Mouse (Mus musculus) neural tube, embryonic 13.5 days (tissue): ENCODE data around the gene Hdac5. TPM values are rescaled to one million over a fixed set of nuclear protein-coding genes. Genes with fewer than 3 reads are reported as not detected.
A peak's percentile ranks its signal among the peaks of the same experiment; 100 is the strongest.

Source experiments
- ATAC-seq: fragments of 200-750 bp; cut with Nextera tagmentation; 2 replicates; pipeline ENCODE4 v1.8.0; 2017; ENCODE audit warnings: low read depth, mild to moderate bottlenecking, moderate TSS enrichment, moderate library complexity
- H3K27ac ChIP-seq: fragments of 300-500 bp; sonication (generic); replicated peaks from 2 replicates; pipeline ENCODE4 v1.5.1; 2015; ENCODE audit warnings: moderate library complexity, mild to moderate bottlenecking, inconsistent platforms
- H3K27me3 ChIP-seq: fragments of 300-500 bp; sonication (generic); 2 replicates; pipeline ENCODE4 v1.6.1; 2015; ENCODE audit warnings: mild to moderate bottlenecking, inconsistent platforms
- H3K36me3 ChIP-seq: fragments of 300-500 bp; sonication (generic); 2 replicates; pipeline ENCODE4 v1.6.1; 2015; ENCODE audit warnings: mild to moderate bottlenecking, inconsistent platforms
- H3K4me1 ChIP-seq: fragments of 300-500 bp; sonication (generic); replicated peaks from 2 replicates; pipeline ENCODE4 v1.6.1; 2015; ENCODE audit warnings: inconsistent platforms
- H3K4me2 ChIP-seq: fragments of 300-500 bp; sonication (generic); 2 replicates; pipeline ENCODE4 v1.6.1; 2015; ENCODE audit warnings: inconsistent platforms, mild to moderate bottlenecking, moderate library complexity
- H3K4me3 ChIP-seq: fragments of 300-500 bp; sonication (generic); 2 replicates; pipeline ENCODE4 v1.5.1; 2015; ENCODE audit warnings: mild to moderate bottlenecking, inconsistent platforms
- H3K9ac ChIP-seq: fragments of 300-500 bp; sonication (generic); 2 replicates; pipeline ENCODE4 v1.6.1; 2015; ENCODE audit warnings: moderate library complexity, mild to moderate bottlenecking, inconsistent platforms
- H3K9me3 ChIP-seq: fragments of 300-500 bp; sonication (generic); 2 replicates; pipeline ENCODE4 v1.6.1; 2016; ENCODE audit warnings: inconsistent platforms
- WGBS: fragments of 180-500 bp; shearing (Covaris S2); methylation state at CpG from one replicate; pipeline ENCODE4 v1.1.7; 2015; 5-methylcytosine and 5-hydroxymethylcytosine counted together
- polyA plus RNA-seq: library from polyadenylated mRNA; unstranded; fragments of >200 nt; fragmentation: Nextera tagmentation; extraction: Ambion mirVana; gene quantifications from 2 replicates; pipeline ENCODE4 v1.2.1, GENCODE M21; 2015

Gene Hdac5
- polyA plus RNA-seq, 1 experiment from 2014 or later = 84.4 TPM

DNA sequence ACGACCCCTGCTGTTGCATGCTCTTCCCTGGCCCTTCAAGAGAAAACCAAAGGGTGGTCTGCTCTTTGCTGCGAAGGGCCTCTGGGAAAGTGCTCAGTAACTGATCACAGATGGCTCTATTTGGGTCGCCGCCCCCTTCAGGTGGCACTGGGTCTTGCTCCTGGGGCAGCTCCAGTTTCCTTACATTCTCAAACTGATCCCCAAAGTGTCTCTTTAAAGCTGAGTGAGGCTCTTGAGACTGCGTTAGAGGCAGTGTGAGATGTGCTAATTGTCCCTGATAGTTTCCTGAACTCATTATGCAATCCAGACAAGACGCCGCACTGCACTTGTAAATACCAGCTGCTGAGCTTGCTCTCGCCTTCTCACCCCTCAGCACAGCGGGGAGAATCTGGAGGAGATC, 27.5 kb upstream of the Hdac5 start:
- ATAC-seq = no peak
- no peak overlapping the region for H3K4me2 ChIP-seq
- H3K9me3 ChIP-seq = no peaks in the 10 kb centered on the region
- H3K27me3 ChIP-seq = no peaks in the 10 kb centered on the region
- H3K9ac ChIP-seq = no peak overlapping the region
- no peak overlapping the region for H3K4me3 ChIP-seq
- WGBS = 36% methylated on average over 9 of the region's 9 CpGs
- no peak overlapping the region for H3K27ac ChIP-seq
- H3K36me3 ChIP-seq = no peaks in the 10 kb centered on the region
- 0 out of 2 replicates have a peak, but pooled peaks cover 4% of the 10 kb centered on the region for H3K4me1 ChIP-seq

GRCm38 (mm10) chr11:102249351-102250090, 19.6 kb upstream of the Hdac5 start:
- 13% methylated on average over 9 of the region's 9 CpGs for WGBS

GRCm38 (mm10) chr11:102248630-102249230, 18.8 kb upstream of the Hdac5 start, which contains the start of gene BC030867:
Gene BC030867, plus strand, starts transcription at chr11:102248882.
- peak within 1 kb of the TSS; percentile 62 for H3K9ac ChIP-seq
- H3K27me3 ChIP-seq = no peaks in the 10 kb centered on the region
- peak within 1 kb of the TSS; percentile 83 for H3K4me2 ChIP-seq
- H3K4me3 ChIP-seq = peak within 1 kb of the TSS; percentile 49
- WGBS = under 1% methylated on average over 41 of the region's 41 CpGs
- no peaks in the 10 kb centered on the region for H3K9me3 ChIP-seq
- 0 out of 2 replicates have a peak within 1 kb of the TSS, but pooled peaks have one; percentile 28 for H3K27ac ChIP-seq
- H3K36me3 ChIP-seq = no peaks in the 10 kb centered on the region
- H3K4me1 ChIP-seq = peaks cover 41% of the 10 kb centered on the region
- ATAC-seq = peak; percentile 44

More at GRCm38 (mm10) chr11:102249351-102250090, 19.6 kb upstream of the Hdac5 start:
- peak overlapping the region; percentile 62 for H3K9ac ChIP-seq
- H3K4me1 ChIP-seq = peaks cover 37% of the 10 kb centered on the region
- H3K4me2 ChIP-seq = peak overlapping the region; percentile 83
- no peaks in the 10 kb centered on the region for H3K9me3 ChIP-seq
- H3K36me3 ChIP-seq = no peaks in the 10 kb centered on the region
- no peaks in the 10 kb centered on the region for H3K27me3 ChIP-seq
- no peak overlapping the region for H3K27ac ChIP-seq
- H3K4me3 ChIP-seq = peak overlapping the region; percentile 49
- no peak for ATAC-seq

DNA sequence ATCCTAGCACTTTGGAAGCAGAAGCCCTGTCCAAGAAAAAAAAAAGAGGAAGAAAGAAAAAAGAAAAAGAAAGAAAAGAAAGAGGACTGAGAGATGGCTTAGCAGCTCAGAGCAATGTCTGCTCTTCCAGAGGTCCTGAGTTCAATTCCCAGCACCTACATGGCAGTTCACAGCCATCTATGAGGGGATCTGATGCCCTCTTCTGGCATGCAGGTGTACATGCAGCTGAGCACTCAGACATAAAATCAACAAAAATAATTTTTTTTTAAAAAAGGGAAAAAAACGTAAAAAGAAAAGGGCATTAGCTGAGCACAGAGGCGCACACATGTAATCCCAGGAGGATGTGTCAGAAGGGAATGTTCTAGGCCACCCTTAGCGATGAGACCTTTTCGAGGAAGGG, 16.9 kb upstream of the Hdac5 start:
- Histone ChIP-seq H3K27ac (no peak overlapping the region), H3K4me2 (no peak overlapping the region), H3K9ac (no peak overlapping the region), H3K9me3 (no peaks in the 10 kb centered on the region), H3K4me3 (no peak overlapping the region), H3K4me1 (peaks cover 41% of the 10 kb centered on the region), H3K27me3 (no peaks in the 10 kb centered on the region), H3K36me3 (no peaks in the 10 kb centered on the region)
- WGBS = 87% methylated on average over 4 of the region's 4 CpGs
- no peak for ATAC-seq

- Histone ChIP-seq H3K9me3 (no peaks in the 10 kb centered on the region), H3K27ac (no peak overlapping the region), H3K27me3 (no peaks in the 10 kb centered on the region), H3K4me1 (peaks cover 41% of the 10 kb centered on the region), H3K4me3 (no peak overlapping the region), H3K4me2 (no peak overlapping the region), H3K9ac (no peak overlapping the region), H3K36me3 (no peaks in the 10 kb centered on the region)
- WGBS = 82% methylated on average over 6 of the region's 6 CpGs
- no peak for ATAC-seq
These were observed 16.3 kb upstream of the Hdac5 start for GRCm38 (mm10) chr11:102246273-102246635.

DNA sequence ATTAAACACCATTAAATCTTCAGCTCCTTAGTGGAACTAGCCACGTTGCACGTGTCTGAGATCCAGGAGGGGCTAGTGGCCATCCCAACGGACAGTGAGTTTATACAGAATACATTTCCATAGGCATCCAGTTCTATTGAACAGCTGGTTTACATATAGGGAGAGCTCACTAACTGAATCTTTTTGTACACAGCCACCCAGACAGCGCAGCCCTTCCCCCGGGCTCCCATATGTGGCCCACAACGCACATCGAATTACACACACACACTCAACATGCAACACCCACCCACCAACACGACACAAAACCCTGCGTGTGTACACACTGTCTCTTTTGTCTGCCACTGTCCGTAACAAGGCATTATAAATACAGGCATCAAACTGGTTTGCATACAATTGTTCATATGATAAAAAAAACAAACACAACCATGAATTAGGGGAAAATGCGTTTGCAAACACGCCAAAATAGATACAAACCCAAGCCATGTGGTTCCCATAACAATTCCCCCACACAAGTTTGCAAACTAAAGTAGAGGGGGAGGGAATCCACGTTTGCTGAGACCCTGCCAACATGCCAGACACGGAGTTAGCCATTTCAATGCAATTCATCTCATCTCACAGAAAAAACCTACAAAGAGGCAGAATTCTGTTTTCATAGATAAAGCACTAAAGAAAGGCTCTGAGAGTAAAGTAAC, 15.8 kb upstream of the Hdac5 start:
- 40% methylated on average over 14 of the region's 14 CpGs for WGBS
- Histone ChIP-seq H3K4me1 (peaks cover 41% of the 10 kb centered on the region), H3K9ac (peak overlapping the region; percentile 60), H3K27me3 (no peaks in the 10 kb centered on the region), H3K36me3 (no peaks in the 10 kb centered on the region), H3K4me3 (peak overlapping the region; percentile 35), H3K4me2 (peak overlapping the region; percentile 69), H3K9me3 (no peaks in the 10 kb centered on the region), H3K27ac (peak overlapping the region; percentile 85)
- peak; percentile 37; the same call in 1 of the 2 replicates for ATAC-seq

GRCm38 (mm10) chr11:102244926-102245449, 15.0 kb upstream of the Hdac5 start:
- Histone ChIP-seq H3K9me3 (no peaks in the 10 kb centered on the region), H3K4me2 (peak overlapping the region; percentile 69), H3K4me3 (peak overlapping the region; percentile 35), H3K4me1 (peaks cover 41% of the 10 kb centered on the region), H3K9ac (peak overlapping the region; percentile 60), H3K27ac (peak overlapping the region; percentile 85), H3K36me3 (no peaks in the 10 kb centered on the region), H3K27me3 (no peaks in the 10 kb centered on the region)
- peak; percentile 84 for ATAC-seq
- WGBS = 1% methylated on average over 32 of the region's 32 CpGs

DNA sequence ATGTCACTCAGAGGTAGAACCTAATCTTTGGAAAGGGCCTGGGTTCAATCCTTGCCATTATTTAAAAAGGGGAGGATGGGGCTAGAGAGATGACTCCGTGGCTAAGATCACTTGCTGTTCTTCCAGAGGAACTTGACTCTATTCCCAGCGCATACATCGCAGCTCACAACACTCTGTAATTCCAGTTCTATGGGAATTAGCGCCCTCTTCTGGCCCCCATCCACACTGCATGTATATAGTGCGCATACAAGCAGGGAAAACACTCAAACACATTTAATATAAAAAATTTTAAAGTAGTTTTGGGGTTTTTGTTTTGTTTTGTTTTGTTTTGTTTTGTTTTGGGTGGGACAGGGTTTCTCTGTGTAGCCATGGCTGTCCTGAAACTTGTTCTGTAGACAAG, 11.9 kb upstream of the Hdac5 start:
- no peak for ATAC-seq

DNA sequence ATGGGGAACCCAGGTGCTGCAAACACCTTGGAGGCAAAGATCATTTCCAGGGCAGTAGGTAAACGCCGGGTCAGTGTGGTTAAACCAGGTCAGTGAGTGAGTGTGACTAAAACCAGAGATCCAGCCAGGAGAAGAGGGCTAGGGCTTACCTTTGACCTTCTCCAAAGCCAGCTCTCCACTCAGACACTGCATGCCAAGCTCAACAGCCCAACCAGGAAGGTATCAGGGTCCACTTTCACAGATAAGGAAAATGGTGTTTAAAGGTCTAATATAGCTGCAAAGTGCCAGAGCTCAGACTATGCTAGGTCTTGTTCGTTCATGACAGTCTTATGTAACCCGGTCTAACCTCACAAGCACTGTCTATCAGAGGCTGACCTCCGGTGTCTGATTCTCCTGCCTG, 11.3 kb upstream of the Hdac5 start:
- no peaks in the 10 kb centered on the region for H3K36me3 ChIP-seq
- no peaks in the 10 kb centered on the region for H3K27me3 ChIP-seq
- no peak overlapping the region for H3K4me2 ChIP-seq
- WGBS = 85% methylated on average over 5 of the region's 5 CpGs
- no peak overlapping the region for H3K9ac ChIP-seq
- no peaks in the 10 kb centered on the region for H3K9me3 ChIP-seq
- H3K4me3 ChIP-seq = no peak overlapping the region
- no peak for ATAC-seq
- no peak overlapping the region for H3K27ac ChIP-seq
- peaks cover 21% of the 10 kb centered on the region for H3K4me1 ChIP-seq

More for the DNA sequence above, 11.9 kb upstream of the Hdac5 start:
- Histone ChIP-seq H3K4me1 (peaks cover 24% of the 10 kb centered on the region), H3K9ac (no peak overlapping the region), H3K4me3 (no peak overlapping the region), H3K9me3 (no peaks in the 10 kb centered on the region), H3K27me3 (no peaks in the 10 kb centered on the region), H3K36me3 (no peaks in the 10 kb centered on the region), H3K4me2 (no peak overlapping the region), H3K27ac (no peak overlapping the region)
- WGBS = 48% methylated on average over 5 of the region's 5 CpGs

- H3K27me3 ChIP-seq = no peaks in the 10 kb centered on the region
- no peaks in the 10 kb centered on the region for H3K36me3 ChIP-seq
- no peak overlapping the region for H3K9ac ChIP-seq
- WGBS = 88% methylated on average over 6 of the region's 6 CpGs
- H3K27ac ChIP-seq = no peak overlapping the region
- no peaks in the 10 kb centered on the region for H3K9me3 ChIP-seq
- H3K4me1 ChIP-seq = peaks cover 15% of the 10 kb centered on the region
- ATAC-seq = no peak
- no peak overlapping the region for H3K4me2 ChIP-seq
- no peak overlapping the region for H3K4me3 ChIP-seq
These were observed 10.7 kb upstream of the Hdac5 start for GRCm38 (mm10) chr11:102240636-102241035.

DNA sequence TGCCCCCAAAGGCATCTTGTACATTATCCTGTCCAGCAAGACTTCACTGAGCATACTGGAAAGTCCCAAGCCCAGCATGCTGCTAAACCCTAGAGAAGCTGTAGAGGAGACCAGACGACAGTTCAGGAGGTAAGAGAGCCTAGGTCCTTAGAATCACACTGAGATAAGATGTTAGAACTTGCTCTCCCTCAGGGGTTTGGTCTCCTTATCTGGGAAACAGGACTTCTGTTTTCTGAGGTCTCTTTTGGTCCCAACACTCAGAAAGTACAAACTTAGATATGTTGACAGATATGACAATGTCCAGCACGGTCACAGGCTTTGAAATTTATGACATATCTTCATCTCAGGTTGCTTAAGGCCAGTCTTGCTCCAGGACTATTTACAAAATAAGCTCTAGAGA, 6.1 kb upstream of the Hdac5 start:
- 72% methylated on average over 2 of the region's 2 CpGs for WGBS

More for the DNA sequence above, 6.1 kb upstream of the Hdac5 start:
- Histone ChIP-seq H3K4me2 (no peak overlapping the region), H3K27me3 (no peaks in the 10 kb centered on the region), H3K4me1 (no peaks in the 10 kb centered on the region), H3K9me3 (no peaks in the 10 kb centered on the region), H3K4me3 (no peak overlapping the region), H3K27ac (no peak overlapping the region), H3K9ac (no peak overlapping the region), H3K36me3 (no peaks in the 10 kb centered on the region)
- no peak for ATAC-seq
